Mouse (Mus musculus) lung, embryonic 14.5 days (tissue): ENCODE results near the gene Pip5k1b. TPM values are rescaled to one million over a fixed set of nuclear protein-coding genes. Genes with fewer than 3 reads are reported as not detected.

ENCODE experiments used
- ATAC-seq: fragments of 200-750 bp; cut with Nextera tagmentation; 2 replicates; pipeline ENCODE4 v1.8.0; 2017; ENCODE audit warnings: mild to moderate bottlenecking, moderate TSS enrichment, moderate library complexity; ENCODE audit not compliant: insufficient read depth
- DNase-seq: peaks from one replicate; pipeline ENCODE4 v3.0.0-alpha.2; 2015
- H3K27ac ChIP-seq: fragments of 300-500 bp; sonication (generic); 2 replicates; pipeline ENCODE4 v1.5.1; 2014; ENCODE audit warnings: low read depth, mild to moderate bottlenecking, moderate library complexity
- H3K27me3 ChIP-seq: fragments of 300-500 bp; sonication (generic); 2 replicates; pipeline ENCODE4 v1.6.1; 2014; ENCODE audit warnings: low read length, control low read depth; ENCODE audit not compliant: insufficient read depth
- H3K36me3 ChIP-seq: fragments of 300-500 bp; sonication (generic); 2 replicates; pipeline ENCODE4 v1.6.1; 2014; ENCODE audit warnings: control low read depth; ENCODE audit not compliant: insufficient read depth
- H3K4me1 ChIP-seq: fragments of 300-500 bp; sonication (generic); 2 replicates; pipeline ENCODE4 v1.6.1; 2014; ENCODE audit warnings: antibody characterized with exemption, control low read depth; ENCODE audit not compliant: insufficient read depth
- H3K4me2 ChIP-seq: fragments of 300-500 bp; sonication (generic); 2 replicates; pipeline ENCODE4 v1.6.1; 2014; ENCODE audit warnings: mild to moderate bottlenecking
- H3K4me3 ChIP-seq: fragments of 300-500 bp; sonication (generic); 2 replicates; pipeline ENCODE4 v1.5.1; 2014; ENCODE audit warnings: low read depth, low read length
- H3K9ac ChIP-seq: fragments of 300-500 bp; sonication (generic); 2 replicates; pipeline ENCODE4 v1.6.1; 2014
- H3K9me3 ChIP-seq: fragments of 300-500 bp; sonication (generic); 2 replicates; pipeline ENCODE4 v1.6.1; 2016; ENCODE audit warnings: low read depth, low read length, control low read depth
- CTCF ChIP-seq: IDR thresholded peaks from 2 replicates; pipeline ENCODE4 v1.5.1; 2016; ENCODE audit warnings: antibody characterized with exemption, low read depth
- WGBS: fragments of 180-500 bp; shearing (Covaris S2); extraction: QIAGEN DNeasy Blood & Tissue Kit; methylation state at CpG from one replicate; pipeline ENCODE4 v1.1.7; 2014; 5-methylcytosine and 5-hydroxymethylcytosine counted together
- polyA plus RNA-seq: library from polyadenylated mRNA; unstranded; fragments of >200 nt; fragmentation: Nextera tagmentation; extraction: Ambion mirVana; gene quantifications from 2 replicates; pipeline ENCODE4 v1.2.1, GENCODE M21; 2014

The Pip5k1b gene
- polyA plus RNA-seq, 1 experiment from 2014 or later = 2.6 TPM

DNA sequence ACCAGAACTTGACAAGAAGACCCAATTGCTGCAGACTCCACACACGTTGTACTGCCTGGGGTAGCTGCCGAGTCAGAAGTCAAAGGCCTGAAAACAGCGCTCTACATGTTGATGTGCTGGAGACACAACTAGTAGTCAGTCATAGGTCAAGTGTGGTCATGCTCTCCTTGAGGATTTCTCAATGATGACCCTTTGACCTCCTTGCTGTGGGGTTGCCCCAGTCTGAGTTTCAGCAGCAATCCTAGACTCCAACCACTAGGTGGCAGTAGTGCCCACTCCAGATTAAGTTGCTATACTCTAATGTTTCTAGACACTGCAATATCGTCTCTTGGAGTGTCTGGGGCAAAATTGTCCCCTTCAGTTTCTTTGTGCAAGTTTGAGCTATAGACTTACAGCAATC, 271.5 kb downstream of the Pip5k1b start:
- peak; percentile 82 for TF ChIP-seq CTCF
- H3K4me1 ChIP-seq = no peaks in the 10 kb centered on the region
- WGBS = 47% methylated on average over 4 of the region's 4 CpGs
- no peaks in the 10 kb centered on the region for H3K9me3 ChIP-seq
- no peak overlapping the region for H3K4me2 ChIP-seq
- no peak overlapping the region for H3K9ac ChIP-seq
- H3K4me3 ChIP-seq = no peak overlapping the region
- ATAC-seq = no peak
- peak; percentile 78 for DNase-seq
- H3K27ac ChIP-seq = no peak overlapping the region
- H3K36me3 ChIP-seq = no peaks in the 10 kb centered on the region
- H3K27me3 ChIP-seq = no peaks in the 10 kb centered on the region

DNA sequence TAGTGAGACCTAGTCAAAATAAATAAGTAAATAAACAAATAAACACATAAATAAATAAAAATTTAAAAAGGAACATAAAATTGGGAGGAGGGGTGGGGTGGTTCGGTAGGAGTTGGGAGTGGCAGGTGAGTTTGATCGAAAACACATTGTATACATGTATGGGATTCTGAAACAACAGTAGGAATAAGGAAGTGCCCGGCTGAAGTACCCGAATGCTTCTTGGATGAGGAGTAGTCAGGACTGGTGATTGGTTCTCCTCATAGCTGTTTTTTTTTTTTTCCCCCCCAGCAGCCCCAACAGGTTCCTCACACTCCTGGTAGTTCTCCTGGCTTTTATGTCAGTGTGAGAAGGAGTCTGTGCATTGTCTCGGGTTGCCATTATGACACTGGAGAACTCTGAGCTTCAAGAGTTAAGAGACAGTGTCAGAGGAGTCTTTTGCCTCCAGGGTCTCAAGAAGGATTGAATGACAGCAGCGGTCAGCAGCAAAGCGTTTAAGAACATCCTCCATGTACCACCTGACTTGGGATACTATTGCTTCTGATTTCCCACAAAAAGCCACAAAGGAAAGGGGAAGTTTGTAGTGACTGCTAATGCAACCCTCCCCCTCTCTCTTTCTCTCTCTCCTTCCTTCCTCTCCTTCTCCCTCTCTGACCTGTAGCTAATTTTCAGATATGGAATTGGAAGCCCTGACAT, 274.2 kb downstream of the Pip5k1b start:
- ATAC-seq (0 out of 2 replicates have a peak, but pooled peaks have one; percentile 27), DNase-seq (no peak)
- H3K36me3 ChIP-seq = no peaks in the 10 kb centered on the region
- no peaks in the 10 kb centered on the region for H3K9me3 ChIP-seq
- peak overlapping the region; percentile 64; the same call in 1 of the 2 replicates for H3K4me3 ChIP-seq
- 0 out of 2 replicates have a peak, but pooled peaks cover 4% of the 10 kb centered on the region for H3K4me1 ChIP-seq
- no peak for TF ChIP-seq CTCF
- H3K27me3 ChIP-seq = no peaks in the 10 kb centered on the region
- H3K9ac ChIP-seq = no peak overlapping the region
- 58% methylated on average over 7 of the region's 7 CpGs for WGBS
- peak overlapping the region; percentile 93 for H3K4me2 ChIP-seq
- no peak overlapping the region for H3K27ac ChIP-seq

- H3K27me3 ChIP-seq = no peaks in the 10 kb centered on the region
- DNase-seq (peak; percentile 89), ATAC-seq (peak; percentile 97)
- no peaks in the 10 kb centered on the region for H3K9me3 ChIP-seq
- peak within 1 kb of the TSS; percentile 64 for H3K4me3 ChIP-seq
- H3K36me3 ChIP-seq = peaks cover 4% of the 10 kb centered on the region; the same call in 1 of the 2 replicates
- H3K9ac ChIP-seq = peak within 1 kb of the TSS; percentile 78
- peak within 1 kb of the TSS; percentile 93 for H3K4me2 ChIP-seq
- 1% methylated on average over 16 of the region's 22 CpGs for WGBS
- no peak for TF ChIP-seq CTCF
- 0 out of 2 replicates have a peak, but pooled peaks cover 4% of the 10 kb centered on the region for H3K4me1 ChIP-seq
- H3K27ac ChIP-seq = peak within 1 kb of the TSS; percentile 92
These were observed 275.0 kb downstream of the Pip5k1b start, which contains the start of gene Fxn for GRCm38 (mm10) chr19:24280601-24281228. TSS of gene Fxn (minus strand) at chr19:24280605.

DNA sequence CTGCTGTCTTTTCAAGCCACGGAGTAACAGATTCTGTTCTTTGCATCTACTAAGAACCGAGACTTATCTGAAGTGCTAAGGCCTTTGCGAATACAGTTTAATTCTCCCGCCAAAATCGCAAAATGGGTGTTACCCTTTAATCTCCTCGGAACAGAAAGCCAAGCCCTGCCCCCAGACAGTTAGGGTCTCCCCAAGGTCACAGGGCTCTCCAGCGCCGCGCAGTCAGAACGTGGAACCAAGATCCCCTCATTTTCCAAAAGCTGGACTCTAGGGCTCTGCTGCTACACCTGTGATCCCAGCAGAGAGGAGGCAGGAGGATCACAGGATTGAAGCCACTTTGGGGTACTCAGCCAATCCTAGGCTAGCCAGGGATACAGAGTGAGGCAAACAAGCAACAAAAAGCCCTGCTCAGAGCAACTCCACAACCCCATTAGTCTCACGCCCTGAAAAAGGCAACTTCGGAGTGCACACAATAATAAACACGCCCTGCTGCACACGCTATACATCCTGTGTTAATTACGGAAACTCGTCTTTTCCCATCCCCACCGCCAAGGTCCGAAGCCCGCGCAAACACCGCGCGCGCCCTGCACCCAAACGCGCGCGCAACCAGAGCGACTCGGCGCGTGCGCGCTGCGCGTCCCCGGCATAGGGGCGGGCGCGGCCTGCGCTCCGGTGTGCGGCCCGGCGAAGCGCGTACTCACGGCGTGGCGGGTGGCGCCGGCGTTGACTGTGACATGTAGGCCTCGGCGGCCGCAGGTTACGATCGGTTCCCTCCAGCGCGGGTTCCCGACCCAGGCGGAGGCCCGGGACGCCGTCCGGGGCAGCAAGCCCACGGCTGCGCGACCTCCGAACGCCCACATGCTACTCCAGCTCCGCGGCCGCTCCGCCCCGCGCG, 275.7 kb downstream of the Pip5k1b start:
- H3K4me2 ChIP-seq = peak overlapping the region; percentile 93
- peak overlapping the region; percentile 64 for H3K4me3 ChIP-seq
- TF ChIP-seq CTCF = peak; percentile 39
- H3K27me3 ChIP-seq = no peaks in the 10 kb centered on the region
- DNase-seq (peak; percentile 94), ATAC-seq (peak; percentile 53)
- H3K27ac ChIP-seq = peak overlapping the region; percentile 92
- H3K9ac ChIP-seq = peak overlapping the region; percentile 78
- H3K4me1 ChIP-seq = 0 out of 2 replicates have a peak, but pooled peaks cover 4% of the 10 kb centered on the region
- WGBS = under 1% methylated on average over 78 of the region's 78 CpGs
- no peaks in the 10 kb centered on the region for H3K9me3 ChIP-seq
- peaks cover 11% of the 10 kb centered on the region for H3K36me3 ChIP-seq

DNA sequence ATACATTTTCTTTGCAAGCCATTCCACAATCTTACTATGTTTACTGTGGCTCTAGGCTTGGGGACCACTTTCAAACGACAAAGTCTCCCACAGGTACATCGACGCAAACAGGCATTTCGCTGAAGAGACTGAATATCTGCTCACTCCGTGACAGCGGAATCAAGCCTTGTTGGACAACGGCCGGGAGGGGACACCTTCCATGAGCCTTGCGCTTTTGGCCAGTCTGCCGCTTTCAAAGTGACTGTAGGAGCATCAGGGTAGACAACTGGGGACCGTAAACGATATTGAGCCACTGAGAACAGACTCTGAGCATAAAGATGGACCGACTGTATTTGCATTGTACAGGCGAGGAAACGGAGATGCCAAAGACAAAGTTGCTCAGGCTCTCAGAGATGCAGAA, 276.8 kb downstream of the Pip5k1b start:
- ATAC-seq = no peak
- peak overlapping the region; percentile 78 for H3K9ac ChIP-seq
- peak overlapping the region; percentile 93 for H3K4me2 ChIP-seq

GRCm38 (mm10) chr19:24274281-24274680, 281.4 kb downstream of the Pip5k1b start:
- Histone ChIP-seq H3K27ac (no peak overlapping the region), H3K9me3 (no peaks in the 10 kb centered on the region), H3K4me2 (no peak overlapping the region), H3K27me3 (no peaks in the 10 kb centered on the region), H3K4me3 (no peak overlapping the region), H3K36me3 (peaks cover 15% of the 10 kb centered on the region), H3K4me1 (peaks cover 7% of the 10 kb centered on the region; the same call in 1 of the 2 replicates), H3K9ac (no peak overlapping the region)
- ATAC-seq (no peak), DNase-seq (no peak)
- TF ChIP-seq CTCF = no peak
- 66% methylated on average over 3 of the region's 3 CpGs for WGBS

More for the DNA sequence above, 276.8 kb downstream of the Pip5k1b start:
- 74% methylated on average over 15 of the region's 15 CpGs for WGBS
- TF ChIP-seq CTCF = no peak
- H3K9me3 ChIP-seq = no peaks in the 10 kb centered on the region
- DNase-seq = no peak
- peak overlapping the region; percentile 64 for H3K4me3 ChIP-seq
- no peaks in the 10 kb centered on the region for H3K27me3 ChIP-seq
- H3K36me3 ChIP-seq = peaks cover 15% of the 10 kb centered on the region
- H3K27ac ChIP-seq = 0 out of 2 replicates have a peak overlapping the region, but pooled peaks have one; percentile 92
- H3K4me1 ChIP-seq = 0 out of 2 replicates have a peak, but pooled peaks cover 4% of the 10 kb centered on the region
